12 mouse cellular contexts compared by ENCODE assay signal in genomic region chr1:23656718-23657117, GRCm38 (mm10).
DNase-seq lines count a peak whose midpoint lies in the region; ATAC-seq lines count a peak whose summit lies in the region.
"Had no signal": no experiment of that assay in that cellular context is flagged by ENCODE, and none has a peak within 500 bp of the region (broad histone marks: within the 10 kb centered on the region; RNA-seq: fewer than 3 reads in every experiment).

No protein-coding gene starts in this region.

- H3K4me1 ChIP-seq in hindbrain, embryonic 13.5 days (replicated peaks) = no peaks in the 10 kb centered on the region
- 0 out of 2 replicates have a peak, but pooled peaks cover 4% of the 10 kb centered on the region for H3K4me1 ChIP-seq in hindbrain, embryonic 16.5 days (ENCODE audit: control insufficient read depth, insufficient read depth, low read depth, low read length)
- H3K4me1 ChIP-seq in megakaryocyte, embryonic 14.5 days = no peaks in the 10 kb centered on the region
- H3K4me1 ChIP-seq in midbrain, embryonic 15.5 days = peaks cover 9% of the 10 kb centered on the region; the same call in 1 of the 2 replicates

- H3K27me3 ChIP-seq in hindbrain, embryonic 13.5 days = no peaks in the 10 kb centered on the region
- no peaks in the 10 kb centered on the region for H3K27me3 ChIP-seq in hindbrain, embryonic 16.5 days (replicated peaks; ENCODE audit: control insufficient read depth, insufficient read depth, low read length)
- no peaks in the 10 kb centered on the region for H3K27me3 ChIP-seq in megakaryocyte, embryonic 14.5 days (replicated peaks)
- no peaks in the 10 kb centered on the region for H3K27me3 ChIP-seq in midbrain, embryonic 15.5 days (replicated peaks)
- H3K27me3 ChIP-seq: CH12.LX had no signal

- WGBS in hindbrain, embryonic 13.5 days = 62% methylated on average over 8 of the region's 8 CpGs
- WGBS in hindbrain, embryonic 16.5 days = 56% methylated on average over 8 of the region's 8 CpGs
- 41% methylated on average over 8 of the region's 8 CpGs for WGBS in midbrain, embryonic 15.5 days

- peak; percentile 49 for DNase-seq in kidney, adult 9 months
- no peak for DNase-seq in adrenal gland, adult 8-10 months
- DNase-seq in ovary, postnatal 36 days (ENCODE audit: low spot score) = no peak
- DNase-seq: thymus, postnatal 14 days had no signal

- peak overlapping the region; percentile 29; the same call in 1 of the 2 replicates for H3K4me2 ChIP-seq in hindbrain, embryonic 13.5 days
- H3K4me2 ChIP-seq in hindbrain, embryonic 16.5 days (ENCODE audit: low read length) = no peak overlapping the region; the same call in 1 of the 2 replicates
- H3K4me2 ChIP-seq in midbrain, embryonic 15.5 days = peak overlapping the region; percentile 39
- H3K4me2 ChIP-seq: liver, embryonic 11.5 days had no signal

- no peak overlapping the region for H3K4me3 ChIP-seq in hindbrain, embryonic 13.5 days
- no peak overlapping the region for H3K4me3 ChIP-seq in hindbrain, embryonic 16.5 days (ENCODE audit: low read length)
- H3K4me3 ChIP-seq in megakaryocyte, embryonic 14.5 days (replicated peaks) = peak overlapping the region; percentile 21
- H3K4me3 ChIP-seq in midbrain, embryonic 15.5 days = no peak overlapping the region

- no peaks in the 10 kb centered on the region for H3K36me3 ChIP-seq in hindbrain, embryonic 13.5 days
- no peaks in the 10 kb centered on the region for H3K36me3 ChIP-seq in hindbrain, embryonic 16.5 days (ENCODE audit: control insufficient read depth, insufficient read depth, low read length)
- no peaks in the 10 kb centered on the region for H3K36me3 ChIP-seq in megakaryocyte, embryonic 14.5 days (replicated peaks; ENCODE audit: low read length)
- no peaks in the 10 kb centered on the region for H3K36me3 ChIP-seq in midbrain, embryonic 15.5 days (replicated peaks)

- H3K9ac ChIP-seq in hindbrain, embryonic 13.5 days = no peak overlapping the region
- no peak overlapping the region for H3K9ac ChIP-seq in hindbrain, embryonic 16.5 days (ENCODE audit: low read depth, low read length)
- no peak overlapping the region for H3K9ac ChIP-seq in midbrain, embryonic 15.5 days

- ATAC-seq in hindbrain, embryonic 13.5 days (ENCODE audit: low FRiP score) = no peak
- no peak for ATAC-seq in hindbrain, embryonic 16.5 days
- no peak for ATAC-seq in megakaryocyte, adult 5-6 weeks (ENCODE audit: poor library complexity, severe bottlenecking)
- no peak; the same call in 1 of the 2 replicates for ATAC-seq in midbrain, embryonic 15.5 days (replicated peaks)
- ATAC-seq: lung, postnatal 0 days had no signal

- no peak overlapping the region for H3K27ac ChIP-seq in hindbrain, embryonic 13.5 days
- no peak overlapping the region for H3K27ac ChIP-seq in hindbrain, embryonic 16.5 days (ENCODE audit: low read depth, low read length)
- H3K27ac ChIP-seq in midbrain, embryonic 15.5 days = peak overlapping the region; percentile 73

- H3K9me3 ChIP-seq in hindbrain, embryonic 13.5 days = no peaks in the 10 kb centered on the region; the same call in 1 of the 2 replicates
- H3K9me3 ChIP-seq in hindbrain, embryonic 16.5 days (ENCODE audit: control insufficient read depth, low read length) = peaks cover 2% of the 10 kb centered on the region; the same call in 1 of the 2 replicates
- peaks cover 9% of the 10 kb centered on the region; the same call in 1 of the 2 replicates for H3K9me3 ChIP-seq in megakaryocyte, embryonic 14.5 days
- no peaks in the 10 kb centered on the region for H3K9me3 ChIP-seq in midbrain, embryonic 15.5 days
